Mouse (Mus musculus): ENCODE data around the gene Lrg1.

- no peak for TF ChIP-seq EP300 (IDR thresholded peaks at IDR 0.05; ENCODE audit: low read depth in 1 of 2, low read length in 2 of 2)
- no peak for TF ChIP-seq MYC (IDR thresholded peaks at IDR 0.05; ENCODE audit: low read depth, low read length)
- no peak for TF ChIP-seq CTCF (IDR thresholded peaks at IDR 0.05 in 2 of 3, conservative IDR thresholded peaks at IDR 0.05 in 1 of 3; ENCODE audit: control insufficient read depth in 1 of 3, insufficient read depth in 1 of 3, low read depth in 2 of 3, low read length in 3 of 3, poor library complexity in 1 of 3, severe bottlenecking in 1 of 3)
- no peak for TF ChIP-seq ZNF384 (IDR thresholded peaks at IDR 0.05; ENCODE audit: low read depth, low read length)
Observed at GRCm38 (mm10) chr17:56103465-56104285, 18.1 kb downstream of the Lrg1 start.
